Mouse (Mus musculus) forebrain, embryonic 10.5 days (tissue): ENCODE measurements at regions not wholly inside any gene's neighbourhood (a gene's known extent, or its start where the extent isn't known, plus 50 kb on each side); places are given as distances from the start of the nearest gene placed in this dataset.

ENCODE experiments used
- DNase-seq: peaks from one replicate; pipeline ENCODE4 v3.0.0-alpha.2; 2017; ENCODE audit warnings: low spot score; ENCODE audit errors: extremely low spot score
- H3K27ac ChIP-seq: fragments of 300-500 bp; sonication (generic); 2 replicates; pipeline ENCODE4 v1.5.1; 2016; ENCODE audit warnings: mild to moderate bottlenecking
- H3K27me3 ChIP-seq: fragments of 300-500 bp; sonication (generic); 2 replicates; pipeline ENCODE4 v1.6.1; 2016; ENCODE audit warnings: mild to moderate bottlenecking; ENCODE audit not compliant: poor library complexity, severe bottlenecking
- H3K36me3 ChIP-seq: fragments of 300-500 bp; sonication (generic); replicated peaks from 2 replicates; pipeline ENCODE4 v1.6.1; 2016; ENCODE audit warnings: mild to moderate bottlenecking, moderate library complexity
- H3K4me1 ChIP-seq: fragments of 300-500 bp; sonication (generic); 2 replicates; pipeline ENCODE4 v1.6.1; 2016
- H3K4me3 ChIP-seq: fragments of 300-500 bp; sonication (generic); 2 replicates; pipeline ENCODE4 v1.5.1; 2016; ENCODE audit warnings: mild to moderate bottlenecking, moderate library complexity
- H3K9me3 ChIP-seq: fragments of 300-500 bp; sonication (generic); 2 replicates; pipeline ENCODE4 v1.6.1; 2016; ENCODE audit warnings: mild to moderate bottlenecking, moderate library complexity
- WGBS: fragments of 180-500 bp; shearing (Covaris S2); methylation state at CpG from one replicate; pipeline ENCODE4 v1.1.7; 2016; 5-methylcytosine and 5-hydroxymethylcytosine counted together

GRCm38 (mm10) chr9:49912306-49912705 is 113.6 kb upstream of the Ncam1 start:
- Histone ChIP-seq H3K27ac (no peak overlapping the region), H3K27me3 (no peaks in the 10 kb centered on the region), H3K36me3 (no peaks in the 10 kb centered on the region), H3K4me1 (no peaks in the 10 kb centered on the region), H3K4me3 (no peak overlapping the region), H3K9me3 (no peaks in the 10 kb centered on the region)
- DNase-seq, result no peak
- WGBS, result 79% methylated on average over 1 of the region's 1 CpGs

- no peak overlapping the region for H3K27ac ChIP-seq
- no peak overlapping the region for H3K4me3 ChIP-seq
- no peaks in the 10 kb centered on the region for H3K36me3 ChIP-seq
- no peak for DNase-seq
- no peaks in the 10 kb centered on the region for H3K27me3 ChIP-seq
- H3K9me3 ChIP-seq, result no peaks in the 10 kb centered on the region
- H3K4me1 ChIP-seq, result no peaks in the 10 kb centered on the region
- WGBS, result 74% methylated on average over 4 of the region's 4 CpGs
Observed at GRCm38 (mm10) chr9:49906306-49906705, 107.6 kb upstream of the Ncam1 start.

DNA sequence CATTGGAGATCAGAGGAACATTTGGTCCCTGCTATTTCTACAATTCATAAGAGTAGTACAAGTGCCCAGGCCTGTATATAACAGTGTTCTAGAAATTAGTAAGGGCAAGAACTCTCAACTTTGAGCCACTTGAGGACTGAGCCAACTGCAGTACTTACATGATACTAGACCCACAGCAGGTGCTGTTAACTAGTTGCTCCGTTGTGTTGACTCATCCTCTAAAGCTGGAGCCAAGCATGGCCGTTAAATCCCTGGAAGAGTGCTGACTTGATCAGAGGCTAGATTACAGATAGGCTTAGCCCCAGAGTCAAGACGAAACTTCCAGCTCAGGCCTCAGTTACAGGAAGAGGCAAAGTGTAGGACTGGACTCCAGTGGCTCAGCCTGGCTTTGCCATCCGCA is 107.0 kb upstream of the Ncam1 start:
- H3K4me3 ChIP-seq, result no peak overlapping the region
- no peak for DNase-seq
- H3K4me1 ChIP-seq, result peaks cover 2% of the 10 kb centered on the region; the same call in 1 of the 2 replicates
- H3K9me3 ChIP-seq, result no peaks in the 10 kb centered on the region
- H3K36me3 ChIP-seq, result no peaks in the 10 kb centered on the region
- WGBS, result 89% methylated on average over 4 of the region's 4 CpGs
- no peaks in the 10 kb centered on the region for H3K27me3 ChIP-seq
- H3K27ac ChIP-seq, result no peak overlapping the region

DNA sequence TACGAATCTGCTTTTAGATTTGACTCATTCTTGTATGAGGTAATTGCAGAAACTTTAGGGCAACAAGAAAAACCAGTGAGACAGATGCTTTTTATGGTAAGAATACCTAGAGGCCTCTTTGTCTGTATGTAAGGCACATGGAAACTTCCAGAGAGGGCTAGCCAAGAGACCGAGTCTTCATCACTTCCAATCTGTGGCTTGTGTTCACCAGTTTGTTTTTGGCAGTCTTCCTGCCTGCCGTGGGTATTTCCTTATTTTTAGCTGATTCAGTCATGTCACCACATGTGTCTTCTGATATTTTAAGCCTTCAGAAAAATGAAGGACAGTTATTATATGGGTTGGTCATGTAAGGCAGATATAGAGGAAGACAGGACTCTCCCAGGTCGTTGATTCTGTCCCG is 100.2 kb upstream of the Ncam1 start:
- Histone ChIP-seq H3K4me3 (no peak overlapping the region), H3K9me3 (no peaks in the 10 kb centered on the region), H3K27ac (no peak overlapping the region), H3K27me3 (no peaks in the 10 kb centered on the region), H3K4me1 (peaks cover 5% of the 10 kb centered on the region; the same call in 1 of the 2 replicates), H3K36me3 (no peaks in the 10 kb centered on the region)
- no peak for DNase-seq
- 87% methylated on average over 5 of the region's 5 CpGs for WGBS

- Histone ChIP-seq H3K4me3 (no peak overlapping the region), H3K9me3 (no peaks in the 10 kb centered on the region), H3K27me3 (no peaks in the 10 kb centered on the region), H3K4me1 (peaks cover 6% of the 10 kb centered on the region), H3K36me3 (no peaks in the 10 kb centered on the region), H3K27ac (no peak overlapping the region)
- DNase-seq, result no peak
- WGBS, result 80% methylated on average over 12 of the region's 12 CpGs
Observed at GRCm38 (mm10) chr9:49884516-49885343, 86.0 kb upstream of the Ncam1 start.

- Histone ChIP-seq H3K4me3 (no peak overlapping the region), H3K27me3 (no peaks in the 10 kb centered on the region), H3K36me3 (no peaks in the 10 kb centered on the region), H3K27ac (no peak overlapping the region), H3K9me3 (no peaks in the 10 kb centered on the region), H3K4me1 (peaks cover 11% of the 10 kb centered on the region)
- DNase-seq, result no peak
- 33% methylated on average over 3 of the region's 3 CpGs for WGBS
Observed at GRCm38 (mm10) chr9:49879361-49880128, 80.8 kb upstream of the Ncam1 start.

DNA sequence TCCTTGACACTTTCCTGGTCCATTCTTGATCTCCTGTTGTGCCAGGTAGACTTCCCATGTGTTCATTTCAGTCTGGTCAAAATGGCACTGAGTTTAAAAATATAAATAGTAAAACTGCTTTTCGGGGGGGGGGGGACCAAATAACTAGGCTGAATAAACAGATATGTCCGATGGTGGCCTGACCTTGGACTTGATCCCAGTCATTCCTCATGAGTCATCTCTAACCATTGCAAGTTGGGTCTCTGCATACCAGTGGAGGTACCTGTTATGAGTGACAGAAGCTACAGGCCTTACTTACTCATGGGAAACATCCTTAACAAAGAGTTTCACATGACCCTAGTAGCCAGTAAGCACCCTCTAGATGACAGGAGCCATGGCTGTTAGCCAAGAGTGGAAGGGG is 76.2 kb upstream of the Ncam1 start:
- peaks cover 27% of the 10 kb centered on the region for H3K4me1 ChIP-seq
- DNase-seq, result no peak
- no peaks in the 10 kb centered on the region for H3K27me3 ChIP-seq
- 90% methylated on average over 2 of the region's 2 CpGs for WGBS
- no peaks in the 10 kb centered on the region for H3K9me3 ChIP-seq
- H3K27ac ChIP-seq, result no peak overlapping the region
- no peaks in the 10 kb centered on the region for H3K36me3 ChIP-seq
- H3K4me3 ChIP-seq, result no peak overlapping the region

DNA sequence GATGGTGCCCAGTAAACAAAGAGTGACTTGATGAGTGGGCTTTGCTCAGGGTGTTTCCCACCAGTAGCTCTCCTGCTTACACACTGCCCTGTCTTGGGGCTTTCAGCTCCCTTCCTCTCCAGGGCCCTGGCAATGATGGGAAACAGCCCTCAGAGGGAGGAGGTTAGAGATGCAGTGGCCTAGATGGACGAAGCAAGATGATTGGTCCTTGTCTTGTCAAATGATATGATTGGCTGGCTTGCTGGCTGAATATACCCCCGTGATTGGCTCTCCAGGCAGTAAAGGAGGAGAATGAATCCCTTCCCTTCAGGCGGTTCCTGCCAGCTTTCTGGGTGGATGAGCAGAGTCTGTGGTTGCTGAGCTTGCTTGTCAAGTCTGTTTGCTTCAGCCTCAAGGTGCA is 74.8 kb upstream of the Ncam1 start:
- WGBS, result 0% methylated on average over 3 of the region's 3 CpGs
- H3K27me3 ChIP-seq, result no peaks in the 10 kb centered on the region
- H3K4me1 ChIP-seq, result peaks cover 18% of the 10 kb centered on the region
- peak; percentile 73 for DNase-seq
- H3K36me3 ChIP-seq, result no peaks in the 10 kb centered on the region
- peak overlapping the region; percentile 81 for H3K27ac ChIP-seq
- H3K4me3 ChIP-seq, result peak overlapping the region; percentile 42
- no peaks in the 10 kb centered on the region for H3K9me3 ChIP-seq

GRCm38 (mm10) chr9:49851522-49851921 is 52.8 kb upstream of the Ncam1 start:
- WGBS, result 90% methylated on average over 3 of the region's 3 CpGs
- Histone ChIP-seq H3K4me1 (peaks cover 15% of the 10 kb centered on the region), H3K27ac (no peak overlapping the region), H3K4me3 (no peak overlapping the region), H3K9me3 (no peaks in the 10 kb centered on the region), H3K27me3 (peaks cover 4% of the 10 kb centered on the region; the same call in 1 of the 2 replicates), H3K36me3 (no peaks in the 10 kb centered on the region)
- no peak for DNase-seq

DNA sequence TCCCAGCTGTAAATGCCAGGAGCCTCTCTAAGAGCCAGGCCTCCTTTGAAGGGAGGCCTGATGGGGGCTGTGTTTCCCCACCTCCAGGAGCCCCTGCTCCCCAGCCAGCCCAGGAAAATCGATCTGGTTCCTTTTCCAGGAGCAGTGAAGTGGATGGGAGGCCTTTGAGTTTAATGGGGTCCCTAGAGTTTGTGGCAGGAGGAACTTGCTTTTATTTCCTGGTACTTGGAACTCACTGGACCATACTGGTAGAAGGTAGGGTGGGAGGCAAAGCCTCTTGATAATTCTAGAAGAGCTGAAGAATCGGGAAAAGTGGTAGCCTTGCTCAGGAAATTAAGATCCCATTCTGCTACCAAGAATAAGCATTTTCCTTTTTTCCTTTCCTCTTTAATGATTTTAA is 50.7 kb upstream of the Ncam1 start:
- Histone ChIP-seq H3K4me1 (peaks cover 15% of the 10 kb centered on the region), H3K27me3 (peaks cover 4% of the 10 kb centered on the region; the same call in 1 of the 2 replicates), H3K36me3 (no peaks in the 10 kb centered on the region), H3K9me3 (no peaks in the 10 kb centered on the region), H3K27ac (0 out of 2 replicates have a peak overlapping the region, but pooled peaks have one; percentile 35), H3K4me3 (no peak overlapping the region)
- no peak for DNase-seq
- WGBS, result 44% methylated on average over 2 of the region's 2 CpGs

DNA sequence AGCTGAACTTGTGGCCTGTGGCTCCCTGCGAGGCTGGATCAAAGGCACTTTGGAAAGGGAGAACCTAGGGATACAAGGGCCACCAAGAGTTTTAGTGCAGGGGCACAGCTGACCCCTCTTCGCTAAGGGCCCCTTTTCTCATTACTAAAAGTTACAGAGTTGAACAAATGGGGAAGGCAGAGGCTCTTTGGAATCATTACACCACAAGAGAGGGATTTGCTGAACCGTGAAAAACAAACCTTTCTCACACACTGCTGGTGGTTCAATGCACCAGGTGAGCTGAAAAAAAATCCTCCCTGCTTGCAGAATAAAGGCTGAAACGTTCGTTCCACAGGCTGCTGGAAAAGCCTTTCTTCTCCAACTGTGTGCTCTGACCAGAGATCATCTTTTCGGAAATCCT is 50.2 kb upstream of the Ncam1 start:
- peaks cover 15% of the 10 kb centered on the region for H3K4me1 ChIP-seq
- peaks cover 4% of the 10 kb centered on the region; the same call in 1 of the 2 replicates for H3K27me3 ChIP-seq
- H3K4me3 ChIP-seq, result no peak overlapping the region
- no peak for DNase-seq
- no peaks in the 10 kb centered on the region for H3K36me3 ChIP-seq
- WGBS, result 6% methylated on average over 6 of the region's 6 CpGs
- H3K27ac ChIP-seq, result 0 out of 2 replicates have a peak overlapping the region, but pooled peaks have one; percentile 35
- H3K9me3 ChIP-seq, result no peaks in the 10 kb centered on the region
